Mouse (Mus musculus): Measurements from ENCODE around the gene Ost4. TPM values are rescaled to one million over a fixed set of nuclear protein-coding genes. Genes with fewer than 3 reads are reported as not detected.

Gene Ost4
- total and polyA plus RNA-seq, 2 experiments from 2014 or later = 179 to 224 TPM

GRCm38 (mm10) chr5:30934725-30935461 lies 27.3 kb upstream of the Ost4 start:
- Histone ChIP-seq H3K4me3 (ENCODE audit: low read length) (no peak overlapping the region), H3K27ac (no peak overlapping the region), H3K9ac (replicated peaks; ENCODE audit: low read length) (no peak overlapping the region), H3K4me1 (ENCODE audit: insufficient read depth, low read length) (no peaks in the 10 kb centered on the region), H3K27me3 (ENCODE audit: insufficient read depth, low read length) (no peaks in the 10 kb centered on the region), H3K4me2 (ENCODE audit: low read depth, low read length) (no peak overlapping the region), H3K36me3 (ENCODE audit: insufficient read depth, low read length) (no peaks in the 10 kb centered on the region), H3K9me3 (ENCODE audit: low read length) (no peaks in the 10 kb centered on the region)
- WGBS = 85% methylated on average over 5 of the region's 5 CpGs
- ATAC-seq (peak; percentile 63; the same call in 1 of the 2 replicates), DNase-seq (ENCODE audit: low spot score) (peak; percentile 44)
- peak; percentile 16; the same call in 1 of the 2 replicates for TF ChIP-seq CTCF (IDR thresholded peaks at IDR 0.05; ENCODE audit: low read depth)

- Histone ChIP-seq H3K9me3 (ENCODE audit: low read length) (no peaks in the 10 kb centered on the region), H3K27ac (no peak overlapping the region), H3K4me3 (ENCODE audit: low read length) (no peak overlapping the region), H3K27me3 (ENCODE audit: insufficient read depth, low read length) (no peaks in the 10 kb centered on the region), H3K9ac (replicated peaks; ENCODE audit: low read length) (no peak overlapping the region), H3K36me3 (ENCODE audit: insufficient read depth, low read length) (no peaks in the 10 kb centered on the region), H3K4me2 (ENCODE audit: low read depth, low read length) (no peak overlapping the region), H3K4me1 (ENCODE audit: insufficient read depth, low read length) (no peaks in the 10 kb centered on the region)
- no peak for ATAC-seq
- DNase-seq (ENCODE audit: low spot score) = no peak
- TF ChIP-seq CTCF (IDR thresholded peaks at IDR 0.05; ENCODE audit: low read depth) = no peak
- 72% methylated on average over 5 of the region's 5 CpGs for WGBS
These were observed 26.1 kb upstream of the Ost4 start for GRCm38 (mm10) chr5:30933705-30934104.

- Histone ChIP-seq H3K27me3 (ENCODE audit: insufficient read depth, low read length) (no peaks in the 10 kb centered on the region), H3K4me2 (ENCODE audit: low read depth, low read length) (no peak overlapping the region), H3K4me3 (ENCODE audit: low read length) (no peak overlapping the region), H3K9me3 (ENCODE audit: low read length) (no peaks in the 10 kb centered on the region), H3K36me3 (ENCODE audit: insufficient read depth, low read length) (no peaks in the 10 kb centered on the region), H3K9ac (replicated peaks; ENCODE audit: low read length) (no peak overlapping the region), H3K27ac (no peak overlapping the region), H3K4me1 (ENCODE audit: insufficient read depth, low read length) (no peaks in the 10 kb centered on the region)
- TF ChIP-seq CTCF (IDR thresholded peaks at IDR 0.05; ENCODE audit: low read depth) = no peak
- whole genome bisulfite sequencing = 89% methylated on average over 4 of the region's 4 CpGs
- ATAC-seq (no peak), DNase-seq (ENCODE audit: low spot score) (no peak)
These were observed 23.8 kb upstream of the Ost4 start for GRCm38 (mm10) chr5:30931378-30931777.

GRCm38 (mm10) chr5:30930846-30931245 lies 23.3 kb upstream of the Ost4 start:
- 59% methylated on average over 6 of the region's 6 CpGs for WGBS
- Histone ChIP-seq H3K27me3 (ENCODE audit: insufficient read depth, low read length) (no peaks in the 10 kb centered on the region), H3K27ac (0 out of 2 replicates have a peak overlapping the region, but pooled peaks have one; percentile 11), H3K4me3 (ENCODE audit: low read length) (no peak overlapping the region), H3K4me1 (ENCODE audit: insufficient read depth, low read length) (no peaks in the 10 kb centered on the region), H3K9me3 (ENCODE audit: low read length) (no peaks in the 10 kb centered on the region), H3K4me2 (ENCODE audit: low read depth, low read length) (no peak overlapping the region), H3K36me3 (ENCODE audit: insufficient read depth, low read length) (no peaks in the 10 kb centered on the region), H3K9ac (replicated peaks; ENCODE audit: low read length) (no peak overlapping the region)
- no peak for TF ChIP-seq CTCF (IDR thresholded peaks at IDR 0.05; ENCODE audit: low read depth)
- no peak for DNase-seq (ENCODE audit: low spot score)
- ATAC-seq = 0 out of 2 replicates have a peak, but pooled peaks have one; percentile 15

- H3K27me3 ChIP-seq (ENCODE audit: insufficient read depth, low read length) = no peaks in the 10 kb centered on the region
- H3K9ac ChIP-seq (replicated peaks; ENCODE audit: low read length) = no peak overlapping the region
- WGBS = 34% methylated on average over 4 of the region's 4 CpGs
- H3K36me3 ChIP-seq (ENCODE audit: insufficient read depth, low read length) = no peaks in the 10 kb centered on the region
- no peak overlapping the region for H3K4me2 ChIP-seq (ENCODE audit: low read depth, low read length)
- no peaks in the 10 kb centered on the region for H3K4me1 ChIP-seq (ENCODE audit: insufficient read depth, low read length)
- no peak overlapping the region for H3K4me3 ChIP-seq (ENCODE audit: low read length)
- H3K27ac ChIP-seq = no peak overlapping the region
- peak; percentile 80 for TF ChIP-seq CTCF (IDR thresholded peaks at IDR 0.05; ENCODE audit: low read depth)
- peak; percentile 36; the same call in 1 of the 2 replicates for ATAC-seq
- H3K9me3 ChIP-seq (ENCODE audit: low read length) = no peaks in the 10 kb centered on the region
- peak; percentile 89 for DNase-seq (ENCODE audit: low spot score)
These were observed 22.5 kb upstream of the Ost4 start for GRCm38 (mm10) chr5:30930121-30930520.

GRCm38 (mm10) chr5:30927945-30928529 lies 20.4 kb upstream of the Ost4 start:
- no peaks in the 10 kb centered on the region for H3K9me3 ChIP-seq (ENCODE audit: low read length)
- H3K36me3 ChIP-seq (ENCODE audit: insufficient read depth, low read length) = no peaks in the 10 kb centered on the region
- no peak overlapping the region for H3K9ac ChIP-seq (replicated peaks; ENCODE audit: low read length)
- H3K4me1 ChIP-seq (ENCODE audit: insufficient read depth, low read length) = no peaks in the 10 kb centered on the region
- H3K4me2 ChIP-seq (ENCODE audit: low read depth, low read length) = peak overlapping the region; percentile 42
- H3K27ac ChIP-seq = no peak overlapping the region
- H3K27me3 ChIP-seq (ENCODE audit: insufficient read depth, low read length) = no peaks in the 10 kb centered on the region
- DNase-seq (ENCODE audit: low spot score) (peak; percentile 72), ATAC-seq (peak; percentile 67; the same call in 1 of the 2 replicates)
- no peak for TF ChIP-seq CTCF (IDR thresholded peaks at IDR 0.05; ENCODE audit: low read depth)
- 43% methylated on average over 7 of the region's 7 CpGs for WGBS
- no peak overlapping the region for H3K4me3 ChIP-seq (ENCODE audit: low read length)

- Histone ChIP-seq H3K27me3 (ENCODE audit: insufficient read depth, low read length) (no peaks in the 10 kb centered on the region), H3K4me2 (ENCODE audit: low read depth, low read length) (no peak overlapping the region), H3K9me3 (ENCODE audit: low read length) (no peaks in the 10 kb centered on the region), H3K27ac (no peak overlapping the region), H3K36me3 (ENCODE audit: insufficient read depth, low read length) (no peaks in the 10 kb centered on the region), H3K4me1 (ENCODE audit: insufficient read depth, low read length) (peaks cover 8% of the 10 kb centered on the region), H3K4me3 (ENCODE audit: low read length) (no peak overlapping the region), H3K9ac (replicated peaks; ENCODE audit: low read length) (no peak overlapping the region)
- ATAC-seq (no peak), DNase-seq (ENCODE audit: low spot score) (no peak)
- WGBS = 78% methylated on average over 2 of the region's 2 CpGs
- no peak for TF ChIP-seq CTCF (IDR thresholded peaks at IDR 0.05; ENCODE audit: low read depth)
These were observed 18.5 kb upstream of the Ost4 start for GRCm38 (mm10) chr5:30926073-30926472.
